Mouse (Mus musculus) yolk sac, embryonic 10.5 days (tissue): ENCODE results near the gene Flt4.

ENCODE experiments used
- DNase-seq: peaks from one replicate; pipeline ENCODE4 v3.0.0-alpha.2; 2017; ENCODE audit warnings: low spot score

The Flt4 gene

GRCm38 (mm10) chr11:49697779-49698178 lies 88.7 kb downstream of the Flt4 start:
- DNase-seq: no peak

GRCm38 (mm10) chr11:49699079-49699478 lies 90.0 kb downstream of the Flt4 start:
- no peak for DNase-seq

GRCm38 (mm10) chr11:49702014-49702413 lies 93.0 kb downstream of the Flt4 start:
- DNase-seq: no peak
